Mouse (Mus musculus): Measurements from ENCODE around the gene Vps54. TPM values are rescaled to one million over a fixed set of nuclear protein-coding genes. Genes with fewer than 3 reads are reported as not detected.
A peak's percentile ranks its signal among the peaks of the same experiment; 100 is the strongest.

Gene Vps54
- polyA plus RNA-seq, 1 experiment from 2014 or later, result 13.2 TPM

- Histone ChIP-seq H3K9ac (no peak overlapping the region), H3K4me2 (replicated peaks) (no peak overlapping the region), H3K27ac (no peak overlapping the region), H3K27me3 (replicated peaks) (no peaks in the 10 kb centered on the region), H3K4me3 (replicated peaks) (no peak overlapping the region), H3K36me3 (no peaks in the 10 kb centered on the region), H3K9me3 (no peaks in the 10 kb centered on the region), H3K4me1 (replicated peaks) (no peaks in the 10 kb centered on the region)
- WGBS, result 87% methylated on average over 6 of the region's 6 CpGs
- no peak for ATAC-seq
Observed at GRCm38 (mm10) chr11:21224041-21224440, 15.0 kb upstream of the Vps54 start.

GRCm38 (mm10) chr11:21224446-21224845 lies 14.6 kb upstream of the Vps54 start:
- H3K4me1 ChIP-seq (replicated peaks), result no peaks in the 10 kb centered on the region
- no peaks in the 10 kb centered on the region for H3K27me3 ChIP-seq (replicated peaks)
- H3K4me2 ChIP-seq (replicated peaks), result no peak overlapping the region
- ATAC-seq, result no peak
- H3K9ac ChIP-seq, result no peak overlapping the region
- H3K9me3 ChIP-seq, result no peaks in the 10 kb centered on the region
- H3K27ac ChIP-seq, result no peak overlapping the region
- H3K4me3 ChIP-seq (replicated peaks), result no peak overlapping the region
- H3K36me3 ChIP-seq, result no peaks in the 10 kb centered on the region

- no peaks in the 10 kb centered on the region for H3K27me3 ChIP-seq (replicated peaks)
- no peaks in the 10 kb centered on the region for H3K4me1 ChIP-seq (replicated peaks)
- no peaks in the 10 kb centered on the region for H3K9me3 ChIP-seq
- H3K36me3 ChIP-seq, result no peaks in the 10 kb centered on the region
- H3K4me2 ChIP-seq (replicated peaks), result no peak overlapping the region
- H3K27ac ChIP-seq, result no peak overlapping the region
- no peak overlapping the region for H3K4me3 ChIP-seq (replicated peaks)
- H3K9ac ChIP-seq, result no peak overlapping the region
- no peak for ATAC-seq
Observed at GRCm38 (mm10) chr11:21224983-21225382, 14.1 kb upstream of the Vps54 start.

DNA sequence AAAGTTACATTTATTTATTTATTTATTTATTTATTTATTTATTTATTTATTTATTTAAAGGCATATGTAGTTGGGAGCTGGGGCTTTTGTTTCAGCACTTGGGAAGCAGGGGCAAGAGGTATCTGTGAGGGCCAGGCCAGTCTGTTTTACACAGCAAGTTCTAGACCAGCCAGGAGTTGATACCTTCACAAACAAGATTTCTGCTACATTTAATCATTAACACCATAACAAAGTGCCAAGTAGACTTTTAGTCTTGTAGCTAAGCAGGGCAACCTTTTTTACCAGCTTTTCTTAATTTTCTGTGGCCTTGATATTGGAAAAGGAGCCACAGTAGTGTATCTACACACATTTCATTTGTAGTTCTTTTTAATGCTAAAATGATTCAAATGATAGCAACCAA lies 3.7 kb upstream of the Vps54 start:
- H3K4me1 ChIP-seq (replicated peaks), result no peaks in the 10 kb centered on the region
- no peak overlapping the region for H3K27ac ChIP-seq
- H3K9me3 ChIP-seq, result no peaks in the 10 kb centered on the region
- no peaks in the 10 kb centered on the region for H3K36me3 ChIP-seq
- H3K4me2 ChIP-seq (replicated peaks), result no peak overlapping the region
- no peak for ATAC-seq
- no peak overlapping the region for H3K9ac ChIP-seq
- H3K4me3 ChIP-seq (replicated peaks), result no peak overlapping the region
- no peaks in the 10 kb centered on the region for H3K27me3 ChIP-seq (replicated peaks)

DNA sequence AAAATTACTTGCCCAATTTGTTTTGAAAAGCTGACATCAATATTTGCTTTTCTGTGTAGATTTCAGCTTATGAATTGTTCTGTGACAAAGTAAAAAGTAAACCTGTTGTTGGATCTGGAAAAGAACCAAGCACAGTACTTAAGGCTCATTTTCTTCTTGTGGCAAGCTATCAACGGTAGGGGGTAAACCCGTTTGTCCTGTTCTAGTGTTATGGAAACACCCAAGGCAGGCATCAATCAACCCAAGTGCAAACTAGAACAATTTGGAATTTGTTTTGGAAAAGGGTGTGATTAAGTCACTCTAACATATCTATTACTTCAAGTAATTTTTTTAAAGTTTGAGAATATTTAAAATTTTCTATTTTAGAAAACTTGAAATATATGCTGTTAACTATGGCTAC lies 3.3 kb upstream of the Vps54 start:
- Histone ChIP-seq H3K9ac (no peak overlapping the region), H3K27me3 (replicated peaks) (no peaks in the 10 kb centered on the region), H3K4me1 (replicated peaks) (no peaks in the 10 kb centered on the region), H3K27ac (no peak overlapping the region), H3K9me3 (no peaks in the 10 kb centered on the region), H3K4me3 (replicated peaks) (no peak overlapping the region), H3K4me2 (replicated peaks) (no peak overlapping the region), H3K36me3 (no peaks in the 10 kb centered on the region)
- WGBS, result 38% methylated on average over 2 of the region's 2 CpGs
- no peak for ATAC-seq

DNA sequence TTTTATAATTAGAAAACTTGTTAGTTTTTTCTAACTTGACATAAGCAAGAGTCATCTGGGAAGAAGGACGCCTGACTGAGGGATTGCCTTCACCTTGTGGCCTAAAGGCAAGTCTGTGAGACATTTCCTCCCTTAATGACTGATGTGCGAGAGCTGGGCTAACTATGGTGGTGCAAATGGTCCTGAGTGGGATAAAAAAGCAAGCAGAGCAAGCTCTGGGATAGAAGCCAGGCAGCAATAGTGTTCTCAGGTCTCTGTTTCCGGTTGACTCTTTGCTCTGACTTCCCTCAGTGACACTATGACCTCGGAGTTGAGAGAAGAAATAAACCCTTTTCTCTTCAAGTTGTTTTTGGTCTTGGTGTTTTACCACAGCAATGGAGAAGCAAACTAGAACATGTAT lies 2.1 kb upstream of the Vps54 start:
- no peak for ATAC-seq
- Histone ChIP-seq H3K27me3 (replicated peaks) (no peaks in the 10 kb centered on the region), H3K4me1 (replicated peaks) (0 out of 2 replicates have a peak, but pooled peaks cover 3% of the 10 kb centered on the region), H3K36me3 (no peaks in the 10 kb centered on the region), H3K4me3 (replicated peaks) (no peak overlapping the region), H3K9ac (no peak overlapping the region), H3K9me3 (no peaks in the 10 kb centered on the region), H3K27ac (no peak overlapping the region), H3K4me2 (replicated peaks) (no peak overlapping the region)
- WGBS, result 67% methylated on average over 4 of the region's 4 CpGs

GRCm38 (mm10) chr11:21237474-21238278 lies 1.4 kb upstream of the Vps54 start:
- H3K4me1 ChIP-seq (replicated peaks), result 0 out of 2 replicates have a peak, but pooled peaks cover 3% of the 10 kb centered on the region
- WGBS, result 90% methylated on average over 2 of the region's 2 CpGs
- peak overlapping the region; percentile 77; the same call in 1 of the 2 replicates for H3K4me2 ChIP-seq (replicated peaks)
- ATAC-seq, result no peak
- no peaks in the 10 kb centered on the region for H3K27me3 ChIP-seq (replicated peaks)
- H3K9ac ChIP-seq, result no peak overlapping the region
- peak overlapping the region; percentile 82; the same call in 1 of the 2 replicates for H3K4me3 ChIP-seq (replicated peaks)
- no peaks in the 10 kb centered on the region for H3K9me3 ChIP-seq
- H3K27ac ChIP-seq, result peak overlapping the region; percentile 96; the same call in 1 of the 2 replicates
- no peaks in the 10 kb centered on the region for H3K36me3 ChIP-seq

GRCm38 (mm10) chr11:21238279-21239020 lies 631 bp upstream of the Vps54 start:
- H3K4me3 ChIP-seq (replicated peaks), result peak overlapping the region; percentile 82
- no peaks in the 10 kb centered on the region for H3K36me3 ChIP-seq
- peak overlapping the region; percentile 99 for H3K9ac ChIP-seq
- WGBS, result under 1% methylated on average over 64 of the region's 65 CpGs
- H3K4me1 ChIP-seq (replicated peaks), result 0 out of 2 replicates have a peak, but pooled peaks cover 3% of the 10 kb centered on the region
- H3K4me2 ChIP-seq (replicated peaks), result peak overlapping the region; percentile 77
- ATAC-seq, result peak; percentile 90
- no peaks in the 10 kb centered on the region for H3K9me3 ChIP-seq
- peak overlapping the region; percentile 96 for H3K27ac ChIP-seq
- H3K27me3 ChIP-seq (replicated peaks), result no peaks in the 10 kb centered on the region

- 0 out of 2 replicates have a peak, but pooled peaks cover 3% of the 10 kb centered on the region for H3K4me1 ChIP-seq (replicated peaks)
- H3K27me3 ChIP-seq (replicated peaks), result no peaks in the 10 kb centered on the region
- no peaks in the 10 kb centered on the region for H3K9me3 ChIP-seq
- peak overlapping the region; percentile 99 for H3K9ac ChIP-seq
- H3K27ac ChIP-seq, result peak overlapping the region; percentile 96
- ATAC-seq, result no peak
- H3K4me2 ChIP-seq (replicated peaks), result peak overlapping the region; percentile 77
- no peaks in the 10 kb centered on the region for H3K36me3 ChIP-seq
- 22% methylated on average over 7 of the region's 7 CpGs for WGBS
- H3K4me3 ChIP-seq (replicated peaks), result peak overlapping the region; percentile 82
Observed at GRCm38 (mm10) chr11:21239763-21240509, 855 bp downstream of the Vps54 start.

GRCm38 (mm10) chr11:21241351-21241750 lies 2.3 kb downstream of the Vps54 start:
- Histone ChIP-seq H3K4me1 (replicated peaks) (0 out of 2 replicates have a peak, but pooled peaks cover 3% of the 10 kb centered on the region), H3K27me3 (replicated peaks) (no peaks in the 10 kb centered on the region), H3K36me3 (no peaks in the 10 kb centered on the region), H3K9ac (no peak overlapping the region), H3K4me2 (replicated peaks) (no peak overlapping the region), H3K9me3 (no peaks in the 10 kb centered on the region), H3K4me3 (replicated peaks) (no peak overlapping the region), H3K27ac (no peak overlapping the region)
- WGBS, result 35% methylated on average over 1 of the region's 1 CpGs
- no peak for ATAC-seq

- H3K27me3 ChIP-seq (replicated peaks), result no peaks in the 10 kb centered on the region
- H3K4me2 ChIP-seq (replicated peaks), result no peak overlapping the region
- no peak overlapping the region for H3K9ac ChIP-seq
- no peaks in the 10 kb centered on the region for H3K9me3 ChIP-seq
- no peaks in the 10 kb centered on the region for H3K36me3 ChIP-seq
- H3K27ac ChIP-seq, result no peak overlapping the region
- H3K4me3 ChIP-seq (replicated peaks), result no peak overlapping the region
- ATAC-seq, result peak; percentile 53
- H3K4me1 ChIP-seq (replicated peaks), result no peaks in the 10 kb centered on the region
- 76% methylated on average over 4 of the region's 4 CpGs for WGBS
Observed at GRCm38 (mm10) chr11:21247203-21247865, 8.3 kb downstream of the Vps54 start.

- no peak overlapping the region for H3K27ac ChIP-seq
- H3K27me3 ChIP-seq (replicated peaks), result no peaks in the 10 kb centered on the region
- H3K9me3 ChIP-seq, result no peaks in the 10 kb centered on the region
- H3K36me3 ChIP-seq, result no peaks in the 10 kb centered on the region
- no peak overlapping the region for H3K9ac ChIP-seq
- no peak for ATAC-seq
- WGBS, result 90% methylated on average over 1 of the region's 1 CpGs
- H3K4me1 ChIP-seq (replicated peaks), result 0 out of 2 replicates have a peak, but pooled peaks cover 4% of the 10 kb centered on the region
- no peak overlapping the region for H3K4me2 ChIP-seq (replicated peaks)
- no peak overlapping the region for H3K4me3 ChIP-seq (replicated peaks)
Observed at GRCm38 (mm10) chr11:21247940-21248339, 8.9 kb downstream of the Vps54 start.

Measured in intestine, embryonic 15.5 days (tissue).